Mouse (Mus musculus): ENCODE measurements around the gene BC048507. TPM values are rescaled to one million over a fixed set of nuclear protein-coding genes. Genes with fewer than 3 reads are reported as not detected.

The BC048507 gene
- total RNA-seq, 2 experiments from 2014 or later, result not detected

Other genes starting within 250 kb of the BC048507 start
- 1 to 10 TPM; 1.3 to 1.5 TPM for gene Gm49345, start 225.6 kb upstream of the BC048507 start, total RNA-seq (2021)
- 10 to 100 TPM in 1 of 2 experiments, 1 to 10 TPM in 1; 9.8 to 10.4 TPM for gene Zfp729a, start 225.5 kb upstream of the BC048507 start, total RNA-seq (2021)
- 10 to 100 TPM; 23.7 to 24.0 TPM for gene Zfp738, start 176.3 kb upstream of the BC048507 start, total RNA-seq (2021)
- gene Zfp65, start 134.2 kb upstream of the BC048507 start, total RNA-seq (2021), result 10 to 100 TPM; 13.5 to 15.1 TPM
- 1 to 10 TPM; 5.7 to 6.9 TPM for gene Zfp85, start 108.1 kb upstream of the BC048507 start, total RNA-seq (2021)
- 1 to 10 TPM; 2.8 to 4.8 TPM for gene Zfp493, start 83.6 kb upstream of the BC048507 start, total RNA-seq (2021)
- 1 to 10 TPM; 7.1 to 7.6 TPM for gene Zfp273, start 49.6 kb upstream of the BC048507 start, total RNA-seq (2021)
- 1 to 10 TPM; 6.0 to 6.5 TPM for gene Gm10037, start 32.2 kb upstream of the BC048507 start, total RNA-seq (2021)

All from layer of hippocampus, postnatal 14 days (tissue).